Mouse (Mus musculus) heart, postnatal 0 days (tissue): ENCODE data around the gene Mrps33. TPM values are rescaled to one million over a fixed set of nuclear protein-coding genes. Genes with fewer than 3 reads are reported as not detected.

ENCODE experiments used
- ATAC-seq: fragments of 200-750 bp; cut with Nextera tagmentation; 2 replicates; pipeline ENCODE4 v1.8.0; 2017; ENCODE audit warnings: low read depth, moderate number of reproducible peaks, moderate library complexity; ENCODE audit not compliant: insufficient read depth
- DNase-seq: peaks from one replicate; pipeline ENCODE4 v3.0.0-alpha.2; 2016; ENCODE audit warnings: low spot score
- H3K27ac ChIP-seq: fragments of 300-500 bp; sonication (generic); 2 replicates; pipeline ENCODE4 v1.5.1; 2014; ENCODE audit warnings: low read depth, mild to moderate bottlenecking
- H3K27me3 ChIP-seq: fragments of 300-500 bp; sonication (generic); 2 replicates; pipeline ENCODE4 v1.6.1; 2014; ENCODE audit warnings: low read length, mixed read lengths; ENCODE audit not compliant: control insufficient read depth, insufficient read depth
- H3K36me3 ChIP-seq: fragments of 300-500 bp; sonication (generic); replicated peaks from 2 replicates; pipeline ENCODE4 v1.6.1; 2014; ENCODE audit warnings: low read length, mixed read lengths; ENCODE audit not compliant: control insufficient read depth, insufficient read depth
- H3K4me1 ChIP-seq: fragments of 300-500 bp; sonication (generic); 2 replicates; pipeline ENCODE4 v1.6.1; 2014; ENCODE audit warnings: antibody characterized with exemption; ENCODE audit not compliant: control insufficient read depth, insufficient read depth
- H3K4me2 ChIP-seq: fragments of 300-500 bp; sonication (generic); 2 replicates; pipeline ENCODE4 v1.6.1; 2014; ENCODE audit warnings: low read depth, mild to moderate bottlenecking, low read length, moderate library complexity
- H3K4me3 ChIP-seq: fragments of 300-500 bp; sonication (generic); 2 replicates; pipeline ENCODE4 v1.5.1; 2014; ENCODE audit warnings: low read depth, low read length
- H3K9ac ChIP-seq: fragments of 300-500 bp; sonication (generic); replicated peaks from 2 replicates; pipeline ENCODE4 v1.6.1; 2014; ENCODE audit warnings: low read depth, low read length, mixed read lengths
- H3K9me3 ChIP-seq: fragments of 300-500 bp; sonication (generic); replicated peaks from 2 replicates; pipeline ENCODE4 v1.6.1; 2016; ENCODE audit warnings: low read length; ENCODE audit not compliant: control insufficient read depth
- CTCF ChIP-seq: IDR thresholded peaks from 2 replicates; pipeline ENCODE4 v1.5.1; 2016; ENCODE audit warnings: antibody characterized with exemption, control low read depth, low read depth
- EP300 ChIP-seq: IDR thresholded peaks from 2 replicates; pipeline ENCODE4 v1.6.1; 2016; ENCODE audit warnings: antibody characterized with exemption, low read depth
- WGBS: fragments of 180-500 bp; shearing (Covaris S2); extraction: QIAGEN DNeasy Blood & Tissue Kit; methylation state at CpG from one replicate; pipeline ENCODE4 v1.1.7; 2014; 5-methylcytosine and 5-hydroxymethylcytosine counted together
- polyA plus RNA-seq: library from polyadenylated mRNA; unstranded; fragments of >200 nt; fragmentation: Nextera tagmentation; extraction: Ambion mirVana; gene quantifications from 2 replicates; pipeline ENCODE4 v1.2.1, GENCODE M21; 2015
- total RNA-seq: library from RNA; depleted of rRNA; stranded (reverse); fragments of >200 nt; gene quantifications from 2 replicates; pipeline ENCODE4 v1.2.3, GENCODE M21; 2014; ENCODE audit warnings: low replicate concordance

Gene Mrps33
- total and polyA plus RNA-seq, 2 experiments from 2014 or later = 56.3 to 231 TPM

- TF ChIP-seq CTCF (no peak), EP300 (no peak)
- ATAC-seq = no peak
- 75% methylated on average over 5 of the region's 5 CpGs for WGBS
- DNase-seq = no peak
- no peaks in the 10 kb centered on the region; the same call in 1 of the 2 replicates for H3K9me3 ChIP-seq
- H3K4me2 ChIP-seq = no peak overlapping the region
- H3K4me3 ChIP-seq = no peak overlapping the region
- no peaks in the 10 kb centered on the region for H3K27me3 ChIP-seq
- H3K9ac ChIP-seq = no peak overlapping the region
- no peaks in the 10 kb centered on the region for H3K36me3 ChIP-seq
- H3K27ac ChIP-seq = no peak overlapping the region
- H3K4me1 ChIP-seq = no peaks in the 10 kb centered on the region
Measured at GRCm38 (mm10) chr6:39828736-39829135, 17.9 kb upstream of the Mrps33 start.

- H3K27me3 ChIP-seq = no peaks in the 10 kb centered on the region
- H3K36me3 ChIP-seq = no peaks in the 10 kb centered on the region
- 74% methylated on average over 3 of the region's 3 CpGs for WGBS
- no peaks in the 10 kb centered on the region for H3K4me1 ChIP-seq
- H3K4me2 ChIP-seq = no peak overlapping the region
- no peak for TF ChIP-seq EP300
- no peak for TF ChIP-seq CTCF
- no peaks in the 10 kb centered on the region for H3K9me3 ChIP-seq
- DNase-seq (no peak), ATAC-seq (no peak)
- H3K9ac ChIP-seq = no peak overlapping the region
- H3K4me3 ChIP-seq = no peak overlapping the region
- no peak overlapping the region for H3K27ac ChIP-seq
Measured at GRCm38 (mm10) chr6:39821241-39821640, 10.5 kb upstream of the Mrps33 start.

- no peak overlapping the region for H3K27ac ChIP-seq
- 35% methylated on average over 4 of the region's 4 CpGs for WGBS
- DNase-seq = no peak
- H3K4me3 ChIP-seq = no peak overlapping the region
- TF ChIP-seq EP300 (no peak), CTCF (no peak)
- H3K9ac ChIP-seq = no peak overlapping the region
- no peaks in the 10 kb centered on the region for H3K27me3 ChIP-seq
- ATAC-seq = no peak
- H3K36me3 ChIP-seq = no peaks in the 10 kb centered on the region
- no peaks in the 10 kb centered on the region for H3K4me1 ChIP-seq
- no peaks in the 10 kb centered on the region for H3K9me3 ChIP-seq
- no peak overlapping the region for H3K4me2 ChIP-seq
Measured at GRCm38 (mm10) chr6:39818922-39819321, 8.1 kb upstream of the Mrps33 start.

GRCm38 (mm10) chr6:39808511-39808910 lies 2.3 kb downstream of the Mrps33 start:
- Histone ChIP-seq H3K9ac (no peak overlapping the region), H3K4me2 (no peak overlapping the region), H3K27me3 (no peaks in the 10 kb centered on the region), H3K4me3 (no peak overlapping the region), H3K27ac (no peak overlapping the region), H3K36me3 (peaks cover 15% of the 10 kb centered on the region), H3K4me1 (peaks cover 7% of the 10 kb centered on the region; the same call in 1 of the 2 replicates), H3K9me3 (no peaks in the 10 kb centered on the region)
- ATAC-seq = no peak
- DNase-seq = no peak
- no peak for TF ChIP-seq EP300
- no peak for TF ChIP-seq CTCF
- WGBS = 80% methylated on average over 5 of the region's 5 CpGs

GRCm38 (mm10) chr6:39807050-39807560 lies 3.7 kb downstream of the Mrps33 start:
- peaks cover 20% of the 10 kb centered on the region for H3K36me3 ChIP-seq
- TF ChIP-seq EP300 = no peak
- TF ChIP-seq CTCF = no peak

GRCm38 (mm10) chr6:39806336-39806735 lies 4.5 kb downstream of the Mrps33 start:
- peaks cover 7% of the 10 kb centered on the region; the same call in 1 of the 2 replicates for H3K4me1 ChIP-seq
- no peak for ATAC-seq
- WGBS = 93% methylated on average over 7 of the region's 7 CpGs

More at GRCm38 (mm10) chr6:39807050-39807560, 3.7 kb downstream of the Mrps33 start:
- no peak overlapping the region for H3K27ac ChIP-seq
- H3K4me2 ChIP-seq = no peak overlapping the region
- no peaks in the 10 kb centered on the region for H3K27me3 ChIP-seq
- ATAC-seq (no peak), DNase-seq (no peak)
- H3K9me3 ChIP-seq = no peaks in the 10 kb centered on the region
- no peak overlapping the region for H3K4me3 ChIP-seq
- no peak overlapping the region for H3K9ac ChIP-seq
- H3K4me1 ChIP-seq = peaks cover 7% of the 10 kb centered on the region; the same call in 1 of the 2 replicates
- 89% methylated on average over 7 of the region's 7 CpGs for WGBS

More at GRCm38 (mm10) chr6:39806336-39806735, 4.5 kb downstream of the Mrps33 start:
- Histone ChIP-seq H3K4me2 (no peak overlapping the region), H3K9me3 (no peaks in the 10 kb centered on the region), H3K27ac (no peak overlapping the region), H3K9ac (no peak overlapping the region), H3K36me3 (peaks cover 22% of the 10 kb centered on the region), H3K4me3 (no peak overlapping the region), H3K27me3 (no peaks in the 10 kb centered on the region)
- no peak for DNase-seq
- TF ChIP-seq EP300 (no peak), CTCF (no peak)
